Mouse (Mus musculus) liver, adult 2 months (tissue): Measurements from ENCODE around the gene Atp6v1g2. TPM values are rescaled to one million over a fixed set of nuclear protein-coding genes. Genes with fewer than 3 reads are reported as not detected.

Source experiments
- DNase-seq: peaks from one replicate; pipeline ENCODE4 v3.0.0-alpha.2; 2011; ENCODE audit warnings: low read depth, low spot score; ENCODE audit errors: extremely low read depth
- H3K27ac ChIP-seq: fragments of 200-500 bp; replicated peaks from 2 replicates; pipeline ENCODE4 v1.5.1; 2012; ENCODE audit warnings: low read depth, mild to moderate bottlenecking, control low read depth, inconsistent platforms, low read length; ENCODE audit not compliant: insufficient read depth
- H3K27me3 ChIP-seq: fragments of 200-500 bp; 2 replicates; pipeline ENCODE4 v1.6.1; 2012; ENCODE audit warnings: mild to moderate bottlenecking, moderate library complexity, low read length, inconsistent platforms; ENCODE audit not compliant: control insufficient read depth, insufficient read depth
- H3K36me3 ChIP-seq: fragments of 200-500 bp; 2 replicates; pipeline ENCODE4 v1.6.1; 2012; ENCODE audit warnings: low read length, inconsistent platforms; ENCODE audit not compliant: control insufficient read depth, insufficient read depth
- H3K4me1 ChIP-seq: fragments of 200-500 bp; 2 replicates; pipeline ENCODE4 v1.6.1; 2011; ENCODE audit warnings: low read length; ENCODE audit not compliant: control insufficient read depth, insufficient read depth
- H3K4me3 ChIP-seq: fragments of 200-500 bp; 2 replicates; pipeline ENCODE4 v1.5.1; 2011; ENCODE audit warnings: low read depth, mild to moderate bottlenecking, control low read depth, low read length, moderate library complexity; ENCODE audit not compliant: insufficient read depth
- H3K79me2 ChIP-seq: fragments of 200-500 bp; 2 replicates; pipeline ENCODE4 v1.6.1; 2012; ENCODE audit warnings: inconsistent platforms, mild to moderate bottlenecking, low read length, moderate library complexity; ENCODE audit not compliant: control insufficient read depth, insufficient read depth
- H3K9ac ChIP-seq: fragments of 200-500 bp; 2 replicates; pipeline ENCODE4 v1.6.1; 2012; ENCODE audit warnings: low read depth, mild to moderate bottlenecking, control low read depth, inconsistent platforms, low read length
- CTCF ChIP-seq: fragments of 200-500 bp; IDR thresholded peaks from 2 replicates; pipeline ENCODE4 v1.5.1; 2011; ENCODE audit warnings: low read depth, low read length, control low read depth
- POLR2A ChIP-seq: fragments of 200-500 bp; IDR thresholded peaks from 2 replicates; pipeline ENCODE4 v1.6.1; 2011; ENCODE audit warnings: low read length, control low read depth; ENCODE audit not compliant: insufficient read depth; ENCODE audit errors: extremely low read depth
- WGBS: fragments of 180-500 bp; shearing (Covaris S2); methylation state at CpG from one replicate; pipeline ENCODE4 v1.1.7; 2018; 5-methylcytosine and 5-hydroxymethylcytosine counted together
- polyA plus RNA-seq: library from polyadenylated mRNA; depleted of rRNA; stranded (reverse); fragments of >200 nt; gene quantifications from 2 replicates; pipeline ENCODE4 v1.2.3, GENCODE M21; 2012
- total RNA-seq: library from RNA; depleted of rRNA; stranded (reverse); fragments of >200 nt; gene quantifications from 2 replicates; pipeline ENCODE4 v1.2.3, GENCODE M21; 2014

Gene Atp6v1g2
- total and polyA plus RNA-seq, 2 experiments, result 0.28 to 1.6 TPM

DNA sequence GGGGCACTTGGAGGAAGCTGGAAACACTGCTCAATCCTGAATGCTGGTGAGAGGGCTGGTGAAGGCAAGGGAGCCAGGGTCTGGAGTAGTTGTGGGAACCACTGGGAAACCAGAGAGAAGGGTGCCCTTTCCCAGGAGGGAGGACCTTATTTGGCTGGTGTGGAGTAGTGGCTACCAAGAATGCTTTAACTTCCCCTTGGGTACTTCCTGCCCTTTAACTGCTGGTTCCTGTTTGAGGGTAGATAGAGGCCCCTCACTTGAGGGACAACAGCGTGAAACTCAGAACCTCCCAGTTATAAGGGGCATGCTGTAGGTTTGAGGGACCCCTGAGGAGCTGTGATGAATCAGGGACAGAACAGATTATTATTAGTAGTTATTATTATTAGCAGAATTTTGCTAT is 44.3 kb upstream of the Atp6v1g2 start:
- Histone ChIP-seq H3K9ac (no peak overlapping the region), H3K4me3 (no peak overlapping the region), H3K36me3 (no peaks in the 10 kb centered on the region), H3K27ac (no peak overlapping the region), H3K4me1 (no peaks in the 10 kb centered on the region), H3K27me3 (no peaks in the 10 kb centered on the region), H3K79me2 (no peaks in the 10 kb centered on the region)
- DNase-seq, result no peak
- 54% methylated on average over 1 of the region's 1 CpGs for WGBS
- TF ChIP-seq POLR2A (no peak), CTCF (no peak)

GRCm38 (mm10) chr17:35190096-35190495 is 43.4 kb upstream of the Atp6v1g2 start:
- TF ChIP-seq POLR2A (no peak), CTCF (no peak)
- no peak overlapping the region for H3K4me3 ChIP-seq
- 0 out of 2 replicates have a peak, but pooled peaks cover 3% of the 10 kb centered on the region for H3K27me3 ChIP-seq
- 69% methylated on average over 4 of the region's 4 CpGs for WGBS
- H3K27ac ChIP-seq, result 0 out of 2 replicates have a peak overlapping the region, but pooled peaks have one; percentile 2
- no peak overlapping the region for H3K9ac ChIP-seq
- H3K36me3 ChIP-seq, result no peaks in the 10 kb centered on the region
- DNase-seq, result no peak
- no peaks in the 10 kb centered on the region for H3K4me1 ChIP-seq
- H3K79me2 ChIP-seq, result no peaks in the 10 kb centered on the region

DNA sequence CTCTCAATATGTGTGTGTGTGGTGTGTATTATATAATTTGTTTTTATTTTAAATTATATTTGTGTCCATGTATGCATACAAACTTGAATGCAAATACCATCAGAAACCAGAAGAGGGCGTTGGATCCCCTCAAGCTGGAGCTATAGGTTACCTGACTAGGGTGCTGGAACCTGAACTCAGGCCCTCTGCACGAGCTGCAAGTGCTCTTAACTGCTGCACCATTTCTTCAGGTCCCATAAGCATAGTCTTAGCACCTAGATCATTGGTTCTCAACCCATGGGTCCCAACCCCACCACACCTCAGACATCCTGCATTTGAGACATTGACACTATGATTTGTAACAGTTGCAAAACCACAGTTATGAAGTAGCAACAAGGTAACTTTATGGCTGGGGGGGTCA is 41.7 kb upstream of the Atp6v1g2 start:
- Histone ChIP-seq H3K27ac (no peak overlapping the region), H3K27me3 (peaks cover 8% of the 10 kb centered on the region; the same call in 1 of the 2 replicates), H3K79me2 (no peaks in the 10 kb centered on the region), H3K36me3 (no peaks in the 10 kb centered on the region), H3K4me1 (peaks cover 3% of the 10 kb centered on the region; the same call in 1 of the 2 replicates), H3K9ac (no peak overlapping the region), H3K4me3 (no peak overlapping the region)
- WGBS, result 75% methylated on average over 2 of the region's 2 CpGs
- DNase-seq, result no peak
- TF ChIP-seq CTCF, result no peak
- no peak for TF ChIP-seq POLR2A

- peaks cover 3% of the 10 kb centered on the region; the same call in 1 of the 2 replicates for H3K4me1 ChIP-seq
- no peak overlapping the region for H3K27ac ChIP-seq
- no peaks in the 10 kb centered on the region for H3K36me3 ChIP-seq
- TF ChIP-seq POLR2A (no peak), CTCF (no peak)
- WGBS, result 87% methylated on average over 5 of the region's 5 CpGs
- peaks cover 8% of the 10 kb centered on the region; the same call in 1 of the 2 replicates for H3K27me3 ChIP-seq
- H3K9ac ChIP-seq, result no peak overlapping the region
- no peaks in the 10 kb centered on the region for H3K79me2 ChIP-seq
- H3K4me3 ChIP-seq, result no peak overlapping the region
- DNase-seq, result no peak
Measured at GRCm38 (mm10) chr17:35192924-35193323, 40.5 kb upstream of the Atp6v1g2 start.

DNA sequence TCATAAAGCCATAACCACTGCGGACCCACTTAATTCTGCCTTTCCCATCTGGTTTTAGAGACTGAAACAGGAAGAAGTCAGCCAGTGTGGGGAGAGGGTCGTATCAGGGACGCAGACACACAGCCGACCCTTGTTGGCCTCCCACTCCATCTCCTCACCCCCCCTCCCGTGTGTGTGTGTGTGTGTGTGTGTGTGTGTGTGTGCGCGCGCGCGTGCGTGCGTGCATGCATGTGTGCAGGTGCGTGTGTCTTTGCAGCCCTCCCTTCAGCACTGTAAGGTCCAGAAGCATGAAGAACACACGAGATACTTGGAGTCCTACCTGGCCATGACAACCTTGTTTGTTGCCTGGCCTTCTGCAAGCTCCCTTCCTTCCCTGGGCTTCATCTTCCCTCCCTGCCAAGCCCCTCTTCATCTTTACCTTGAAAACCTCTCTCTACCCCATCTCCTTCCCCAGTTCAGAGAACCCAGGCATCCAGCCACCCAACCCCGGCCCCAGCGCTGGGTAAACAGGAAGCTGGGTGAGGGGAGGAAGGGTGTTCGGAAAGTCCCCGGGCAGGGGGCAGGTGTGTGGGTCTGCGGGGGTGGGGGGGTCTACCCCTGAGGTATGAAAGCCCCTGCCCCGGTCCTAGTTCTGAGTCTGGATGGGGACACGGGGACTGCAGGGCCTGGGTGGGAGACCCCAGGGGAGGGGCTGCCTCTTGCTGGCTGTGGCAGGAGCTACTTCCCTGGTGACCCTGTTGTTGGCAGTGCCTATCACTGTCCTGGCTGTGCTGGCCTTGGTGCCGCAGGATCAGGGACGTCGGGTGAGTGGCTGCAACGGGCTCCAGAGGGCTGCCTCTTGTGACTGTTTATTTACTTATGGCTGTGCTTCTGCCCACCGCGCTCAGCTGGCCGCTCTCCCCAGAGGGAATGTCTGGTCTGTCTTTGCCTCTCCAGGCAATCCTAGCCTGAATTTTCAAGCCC is 39.3 kb upstream of the Atp6v1g2 start, which contains the start of gene Ltb:
Gene Ltb (plus strand): TSS at position 559 of the 963 bp plus-strand sequence.
- no peak for DNase-seq
- TF ChIP-seq CTCF, result no peak
- no peak for TF ChIP-seq POLR2A
- 62% methylated on average over 28 of the region's 28 CpGs for WGBS
- H3K4me1 ChIP-seq, result peaks cover 3% of the 10 kb centered on the region; the same call in 1 of the 2 replicates
- H3K79me2 ChIP-seq, result no peaks in the 10 kb centered on the region
- no peaks in the 10 kb centered on the region for H3K36me3 ChIP-seq
- H3K9ac ChIP-seq, result no peak within 1 kb of the TSS
- H3K27ac ChIP-seq, result peak within 1 kb of the TSS; percentile 28; the same call in 1 of the 2 replicates
- peaks cover 8% of the 10 kb centered on the region; the same call in 1 of the 2 replicates for H3K27me3 ChIP-seq
- peak within 1 kb of the TSS; percentile 25; the same call in 1 of the 2 replicates for H3K4me3 ChIP-seq
